Mouse (Mus musculus) cerebellum, adult 2 months (tissue): ENCODE data around the gene Bbs9.

Experiments
- CTCF ChIP-seq: fragments of 200-500 bp; IDR thresholded peaks from 2 replicates; pipeline ENCODE4 v1.5.1; 2011; ENCODE audit warnings: low read depth, mild to moderate bottlenecking, control low read depth, low read length, moderate library complexity, borderline replicate concordance; ENCODE audit not compliant: insufficient read depth
- POLR2A ChIP-seq: fragments of 200-500 bp; IDR thresholded peaks from 2 replicates; pipeline ENCODE4 v1.6.1; 2011; ENCODE audit warnings: low read length, control low read depth, borderline replicate concordance; ENCODE audit not compliant: insufficient read depth

- TF ChIP-seq CTCF (no peak), POLR2A (no peak)
Observed at GRCm38 (mm10) chr9:22827176-22827770, 351.8 kb downstream of the Bbs9 start.
